In genomic region chr1:86409476-86409875, GRCm38 (mm10) we compare ENCODE assay signal across 43 mouse cellular contexts. TPM values are rescaled to one million over a fixed set of nuclear protein-coding genes. Genes with fewer than 3 reads are reported as not detected.
"Had no signal": no experiment of that assay in that cellular context is flagged by ENCODE, and none has a peak within 500 bp of the region (broad histone marks: within the 10 kb centered on the region; RNA-seq: fewer than 3 reads in every experiment).

No protein-coding gene starts in this region.

- DNase-seq: gastrocnemius, adult 2 months; gastrocnemius, postnatal 10 days; gastrocnemius, postnatal 25 days; heart, adult 2 months; heart, postnatal 4 days; kidney, adult 11 months; kidney, adult 2 months; kidney, adult 9 months; kidney, postnatal 14 days; kidney, postnatal 36 days; layer of hippocampus, adult 9-11 months; layer of hippocampus, postnatal 36 days; left cerebral cortex, postnatal 4 days had no signal

- H3K9ac ChIP-seq: heart, embryonic 13.5 days; heart, embryonic 15.5 days; hindbrain, embryonic 13.5 days; hindbrain, embryonic 15.5 days; kidney, embryonic 15.5 days; limb, embryonic 13.5 days; limb, embryonic 15.5 days; liver, embryonic 12.5 days; liver, embryonic 14.5 days had no signal

- H3K4me2 ChIP-seq: heart, embryonic 11.5 days; heart, embryonic 13.5 days; heart, embryonic 15.5 days; hindbrain, embryonic 13.5 days; hindbrain, embryonic 15.5 days; kidney, embryonic 15.5 days; limb, embryonic 13.5 days; limb, embryonic 15.5 days; liver, embryonic 12.5 days had no signal

- H3K4me3 ChIP-seq: gastrocnemius, adult 2 months; heart, adult 2 months; heart, embryonic 13.5 days; heart, embryonic 15.5 days; hindbrain, embryonic 13.5 days; hindbrain, embryonic 15.5 days; kidney, embryonic 15.5 days; limb, embryonic 13.5 days; limb, embryonic 15.5 days; liver, embryonic 12.5 days had no signal

- H3K27ac ChIP-seq: gastrocnemius, adult 2 months; heart, adult 2 months; heart, embryonic 13.5 days; heart, embryonic 15.5 days; hindbrain, embryonic 13.5 days; hindbrain, embryonic 15.5 days; hindbrain, postnatal 0 days; kidney, embryonic 15.5 days; kidney, postnatal 0 days; limb, embryonic 13.5 days; liver, embryonic 12.5 days; liver, embryonic 14.5 days had no signal

- H3K36me3 ChIP-seq: heart, embryonic 13.5 days; heart, embryonic 15.5 days; hindbrain, embryonic 13.5 days; hindbrain, embryonic 15.5 days; kidney, embryonic 15.5 days; limb, embryonic 13.5 days; limb, embryonic 15.5 days; liver, embryonic 12.5 days had no signal

- H3K27me3 ChIP-seq: heart, embryonic 13.5 days; heart, embryonic 15.5 days; hindbrain, embryonic 13.5 days; hindbrain, embryonic 15.5 days; kidney, embryonic 15.5 days; limb, embryonic 13.5 days; limb, embryonic 15.5 days; liver, embryonic 12.5 days had no signal

- H3K4me1 ChIP-seq: hindbrain, embryonic 13.5 days; hindbrain, embryonic 15.5 days; kidney, embryonic 15.5 days; limb, embryonic 13.5 days had no signal

- ATAC-seq: hindbrain, postnatal 0 days; intestine, embryonic 16.5 days; liver, embryonic 12.5 days had no signal

- H3K9me3 ChIP-seq: heart, embryonic 13.5 days; heart, embryonic 15.5 days; hindbrain, embryonic 13.5 days; hindbrain, embryonic 15.5 days; limb, embryonic 15.5 days had no signal

RNA-seq across cellular contexts. Expression of gene Nmur1, which starts 16.6 kb away (rescaled TPM):
- total RNA-seq: gastrocnemius, adult 2 months; gastrocnemius, postnatal 10 days; gastrocnemius, postnatal 25 days; gastrocnemius, postnatal 4 days; granulocyte monocyte progenitor cell, adult 5-6 weeks; heart, adult 2 months; heart, postnatal 25 days; heart, postnatal 4 days; layer of hippocampus, adult 18-20 months; layer of hippocampus, adult 8-10 months; layer of hippocampus, postnatal 14 days; layer of hippocampus, postnatal 36 days; left cerebral cortex, adult 18-20 months; left cerebral cortex, postnatal 25 days; liver, adult 2 months had no signal
- polyA plus RNA-seq: heart, adult 2 months; heart, embryonic 11.5 days; heart, embryonic 13.5 days; heart, embryonic 15.5 days; heart, postnatal 0 days; hindbrain, embryonic 11.5 days; hindbrain, embryonic 13.5 days; intestine, embryonic 14.5 days; kidney, embryonic 15.5 days; kidney, postnatal 0 days; limb, embryonic 13.5 days; limb, embryonic 15.5 days; liver, adult 2 months; liver, embryonic 14.5 days; liver, embryonic 16.5 days had no signal

RNA-seq across cellular contexts. Expression of gene Tex44, which starts 16.7 kb away (rescaled TPM):
- total RNA-seq: gastrocnemius, adult 2 months; gastrocnemius, postnatal 10 days; gastrocnemius, postnatal 25 days; gastrocnemius, postnatal 4 days; granulocyte monocyte progenitor cell, adult 5-6 weeks; heart, adult 2 months; heart, postnatal 25 days; heart, postnatal 4 days; hindbrain, postnatal 0 days; layer of hippocampus, adult 18-20 months; layer of hippocampus, adult 8-10 months; layer of hippocampus, postnatal 14 days; layer of hippocampus, postnatal 36 days; left cerebral cortex, adult 18-20 months; left cerebral cortex, adult 8-10 months; left cerebral cortex, postnatal 10 days; left cerebral cortex, postnatal 25 days; left cerebral cortex, postnatal 4 days; liver, adult 2 months had no signal
- polyA plus RNA-seq: heart, embryonic 11.5 days; heart, embryonic 13.5 days; heart, embryonic 15.5 days; heart, postnatal 0 days; hindbrain, embryonic 13.5 days; hindbrain, embryonic 15.5 days; hindbrain, postnatal 0 days; intestine, embryonic 14.5 days; intestine, embryonic 16.5 days; kidney, adult 2 months; kidney, embryonic 15.5 days; kidney, postnatal 0 days; large intestine, adult 2 months; limb, embryonic 11.5 days; limb, embryonic 13.5 days; limb, embryonic 15.5 days; liver, adult 2 months; liver, embryonic 12.5 days; liver, embryonic 14.5 days; liver, embryonic 16.5 days had no signal
